Mouse (Mus musculus) heart, embryonic 16.5 days (tissue): ENCODE results near the gene Tango6. TPM values are rescaled to one million over a fixed set of nuclear protein-coding genes. Genes with fewer than 3 reads are reported as not detected.

ENCODE experiments used
- ATAC-seq: fragments of 200-750 bp; cut with Nextera tagmentation; replicated peaks from 2 replicates; pipeline ENCODE4 v1.8.0; 2017; ENCODE audit warnings: moderate number of reproducible peaks; ENCODE audit not compliant: insufficient read depth, low FRiP score; ENCODE audit errors: extremely low read depth
- H3K27ac ChIP-seq: fragments of 300-500 bp; sonication (generic); 2 replicates; pipeline ENCODE4 v1.5.1; 2014; ENCODE audit warnings: mild to moderate bottlenecking, low read length, control low read depth, moderate library complexity
- H3K27me3 ChIP-seq: fragments of 300-500 bp; sonication (generic); 2 replicates; pipeline ENCODE4 v1.6.1; 2014; ENCODE audit warnings: low read length, mixed read lengths; ENCODE audit not compliant: control insufficient read depth, insufficient read depth
- H3K36me3 ChIP-seq: fragments of 300-500 bp; sonication (generic); 2 replicates; pipeline ENCODE4 v1.6.1; 2014; ENCODE audit not compliant: control insufficient read depth, insufficient read depth
- H3K4me1 ChIP-seq: fragments of 300-500 bp; sonication (generic); 2 replicates; pipeline ENCODE4 v1.6.1; 2014; ENCODE audit warnings: low read length, mixed read lengths; ENCODE audit not compliant: control insufficient read depth, insufficient read depth
- H3K4me2 ChIP-seq: fragments of 300-500 bp; sonication (generic); 2 replicates; pipeline ENCODE4 v1.6.1; 2014; ENCODE audit warnings: low read depth, mild to moderate bottlenecking, control low read depth, low read length
- H3K4me3 ChIP-seq: fragments of 300-500 bp; sonication (generic); 2 replicates; pipeline ENCODE4 v1.5.1; 2014; ENCODE audit warnings: mild to moderate bottlenecking, control low read depth, low read length
- H3K9ac ChIP-seq: fragments of 300-500 bp; sonication (generic); 2 replicates; pipeline ENCODE4 v1.6.1; 2014; ENCODE audit warnings: low read length, control low read depth
- H3K9me3 ChIP-seq: fragments of 300-500 bp; sonication (generic); replicated peaks from 2 replicates; pipeline ENCODE4 v1.6.1; 2016; ENCODE audit warnings: low read length; ENCODE audit not compliant: control insufficient read depth
- WGBS: fragments of 180-500 bp; shearing (Covaris S2); extraction: QIAGEN DNeasy Blood & Tissue Kit; methylation state at CpG from one replicate; pipeline ENCODE4 v1.1.7; 2014; 5-methylcytosine and 5-hydroxymethylcytosine counted together
- polyA plus RNA-seq: library from polyadenylated mRNA; unstranded; fragments of >200 nt; fragmentation: Nextera tagmentation; extraction: Ambion mirVana; gene quantifications from 2 replicates; pipeline ENCODE4 v1.2.1, GENCODE M21; 2015

Tango6 gene
- polyA plus RNA-seq, 1 experiment from 2014 or later: 7.6 TPM

DNA sequence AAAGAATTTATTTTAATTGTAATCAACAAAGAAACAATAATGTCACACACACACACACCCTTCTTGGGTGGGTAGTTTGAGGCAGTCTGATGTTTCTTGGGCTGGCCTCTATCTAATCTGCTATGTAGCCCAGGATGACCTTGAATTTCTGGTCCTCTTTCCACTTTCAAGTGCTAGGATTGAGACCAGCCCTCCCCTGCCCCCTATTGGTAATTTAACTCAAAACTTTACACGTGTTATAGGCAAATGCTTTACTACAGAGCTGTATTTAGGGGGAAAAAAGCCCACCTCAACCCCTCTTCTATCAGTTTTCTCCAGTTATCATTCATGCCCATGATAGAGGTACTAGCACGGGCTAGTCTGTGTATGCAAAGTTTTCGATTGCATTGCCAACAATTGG is 37.9 kb upstream of the Tango6 start:
- 67% methylated on average over 3 of the region's 3 CpGs for WGBS
- Histone ChIP-seq H3K4me2 (no peak overlapping the region), H3K9me3 (no peaks in the 10 kb centered on the region), H3K27me3 (no peaks in the 10 kb centered on the region; the same call in 1 of the 2 replicates), H3K9ac (no peak overlapping the region), H3K4me1 (no peaks in the 10 kb centered on the region; the same call in 1 of the 2 replicates), H3K4me3 (no peak overlapping the region), H3K27ac (no peak overlapping the region), H3K36me3 (no peaks in the 10 kb centered on the region)
- no peak for ATAC-seq

DNA sequence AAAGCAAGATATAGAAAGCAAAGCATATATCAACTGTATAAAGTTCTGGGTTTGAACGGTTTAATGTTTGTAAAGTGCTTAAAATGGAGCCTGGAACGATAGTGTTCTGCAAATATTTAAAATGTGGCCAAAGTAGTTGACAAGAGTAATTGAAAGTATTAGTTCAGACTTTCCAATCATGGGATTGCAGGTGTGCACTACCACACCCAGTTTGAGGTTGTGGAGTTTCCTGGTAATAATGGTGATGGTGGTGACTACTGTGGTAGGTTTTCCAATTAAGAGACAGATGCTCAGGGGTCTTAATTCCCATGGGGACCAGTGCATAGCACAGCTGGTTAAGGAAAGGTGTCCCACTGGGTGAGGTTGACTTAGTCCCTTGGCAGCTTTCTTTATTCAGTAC is 36.7 kb upstream of the Tango6 start:
- Histone ChIP-seq H3K4me2 (no peak overlapping the region), H3K27me3 (no peaks in the 10 kb centered on the region; the same call in 1 of the 2 replicates), H3K9ac (no peak overlapping the region), H3K4me1 (no peaks in the 10 kb centered on the region; the same call in 1 of the 2 replicates), H3K9me3 (no peaks in the 10 kb centered on the region), H3K36me3 (no peaks in the 10 kb centered on the region), H3K4me3 (no peak overlapping the region), H3K27ac (no peak overlapping the region)
- 86% methylated on average over 2 of the region's 2 CpGs for WGBS
- no peak for ATAC-seq

DNA sequence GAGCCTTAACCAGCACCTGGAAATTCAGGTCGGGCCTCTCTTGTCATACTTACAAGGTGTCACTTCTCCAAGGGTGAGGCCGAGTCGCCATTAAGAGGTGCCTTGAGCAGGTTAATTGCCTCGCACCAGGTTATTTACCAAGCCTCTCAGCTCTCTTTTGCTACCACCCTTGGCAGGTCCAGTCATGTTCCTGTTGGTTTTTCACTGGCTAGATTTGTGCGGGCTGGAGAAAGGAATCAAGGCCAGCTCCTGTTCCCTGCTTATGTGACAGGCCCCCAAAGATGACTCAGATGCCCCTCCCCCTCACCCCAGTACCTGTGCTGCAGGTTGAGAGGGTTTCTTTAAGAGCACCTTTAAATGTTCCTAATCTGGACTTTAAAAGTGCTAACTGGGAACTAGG is 36.1 kb upstream of the Tango6 start:
- no peak for ATAC-seq
- 75% methylated on average over 5 of the region's 5 CpGs for WGBS

DNA sequence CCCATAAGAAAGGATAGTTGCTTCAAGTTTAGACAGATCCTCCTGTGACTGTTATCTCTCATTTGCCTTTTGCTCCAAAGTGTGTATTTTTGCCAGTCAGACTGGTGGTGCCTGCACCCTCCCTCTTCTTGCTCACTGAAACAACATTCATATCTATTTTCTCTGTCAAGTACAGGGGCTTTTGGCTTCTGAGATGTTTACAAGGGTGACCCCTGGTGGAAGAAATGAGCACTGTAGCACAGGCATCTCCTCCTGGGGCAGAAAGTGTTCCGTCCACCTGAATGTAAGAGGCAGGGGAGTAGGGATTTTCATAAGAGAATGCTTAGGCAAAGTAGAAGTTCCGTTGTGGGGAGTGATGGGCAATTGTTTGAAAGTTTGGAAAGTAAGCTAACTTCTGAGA is 35.5 kb upstream of the Tango6 start:
- H3K4me3 ChIP-seq: no peak overlapping the region
- no peaks in the 10 kb centered on the region for H3K36me3 ChIP-seq
- no peak overlapping the region for H3K9ac ChIP-seq
- ATAC-seq: no peak; the same call in 1 of the 2 replicates
- H3K9me3 ChIP-seq: no peaks in the 10 kb centered on the region
- no peaks in the 10 kb centered on the region; the same call in 1 of the 2 replicates for H3K4me1 ChIP-seq
- H3K27me3 ChIP-seq: no peaks in the 10 kb centered on the region; the same call in 1 of the 2 replicates
- 35% methylated on average over 2 of the region's 2 CpGs for WGBS
- no peak overlapping the region for H3K27ac ChIP-seq
- H3K4me2 ChIP-seq: no peak overlapping the region

More for the DNA sequence above, 36.1 kb upstream of the Tango6 start:
- Histone ChIP-seq H3K9me3 (no peaks in the 10 kb centered on the region), H3K4me1 (no peaks in the 10 kb centered on the region; the same call in 1 of the 2 replicates), H3K27ac (no peak overlapping the region), H3K27me3 (no peaks in the 10 kb centered on the region; the same call in 1 of the 2 replicates), H3K9ac (no peak overlapping the region), H3K36me3 (no peaks in the 10 kb centered on the region), H3K4me2 (no peak overlapping the region), H3K4me3 (no peak overlapping the region)

DNA sequence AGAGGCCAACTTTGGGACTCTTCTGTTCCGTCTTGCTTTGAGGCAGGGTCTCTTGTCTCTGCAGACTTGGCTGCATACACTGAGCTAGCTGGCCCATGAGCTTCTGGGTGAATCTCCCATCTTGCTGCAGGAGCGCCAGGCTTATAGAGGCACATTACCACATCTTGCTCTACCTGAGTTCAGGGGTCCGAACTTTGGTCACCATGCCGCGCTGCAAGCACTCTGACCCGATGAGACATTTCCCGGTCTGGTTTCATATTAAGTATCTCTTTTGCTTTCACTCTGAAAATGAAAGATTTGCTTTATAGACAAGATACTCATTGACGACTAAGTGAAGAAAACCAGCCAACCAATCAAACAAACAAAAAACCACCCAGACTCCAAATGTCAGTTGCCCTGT is 34.4 kb upstream of the Tango6 start:
- H3K27ac ChIP-seq: no peak overlapping the region
- no peak overlapping the region for H3K9ac ChIP-seq
- 91% methylated on average over 8 of the region's 8 CpGs for WGBS
- H3K36me3 ChIP-seq: no peaks in the 10 kb centered on the region
- H3K9me3 ChIP-seq: no peaks in the 10 kb centered on the region
- H3K27me3 ChIP-seq: no peaks in the 10 kb centered on the region; the same call in 1 of the 2 replicates
- H3K4me3 ChIP-seq: no peak overlapping the region
- H3K4me2 ChIP-seq: no peak overlapping the region
- no peaks in the 10 kb centered on the region; the same call in 1 of the 2 replicates for H3K4me1 ChIP-seq
- no peak for ATAC-seq

DNA sequence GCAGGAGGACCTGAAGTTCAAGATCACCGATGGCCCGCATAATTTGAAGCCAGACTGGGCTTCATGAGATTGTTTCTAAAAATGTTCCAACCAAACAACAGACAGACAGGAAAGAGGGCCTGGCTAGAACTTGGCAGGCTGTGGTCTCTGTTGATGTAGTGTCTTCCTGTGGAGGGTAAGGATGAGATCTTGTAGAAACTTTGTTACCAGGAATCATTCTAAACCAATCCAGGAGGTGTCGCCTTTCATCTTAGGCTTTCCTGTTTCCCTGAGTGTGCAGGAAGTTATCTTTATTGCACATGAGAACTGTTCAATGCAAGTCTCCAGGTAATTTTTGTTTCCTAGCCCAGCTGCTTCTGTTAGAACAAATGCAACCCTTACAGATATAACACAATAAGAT is 30.9 kb upstream of the Tango6 start:
- 55% methylated on average over 3 of the region's 3 CpGs for WGBS
- H3K9ac ChIP-seq: no peak overlapping the region
- no peak for ATAC-seq
- H3K4me1 ChIP-seq: no peaks in the 10 kb centered on the region; the same call in 1 of the 2 replicates
- H3K36me3 ChIP-seq: no peaks in the 10 kb centered on the region
- H3K9me3 ChIP-seq: no peaks in the 10 kb centered on the region
- no peak overlapping the region for H3K27ac ChIP-seq
- H3K27me3 ChIP-seq: no peaks in the 10 kb centered on the region; the same call in 1 of the 2 replicates
- H3K4me2 ChIP-seq: no peak overlapping the region
- no peak overlapping the region for H3K4me3 ChIP-seq

DNA sequence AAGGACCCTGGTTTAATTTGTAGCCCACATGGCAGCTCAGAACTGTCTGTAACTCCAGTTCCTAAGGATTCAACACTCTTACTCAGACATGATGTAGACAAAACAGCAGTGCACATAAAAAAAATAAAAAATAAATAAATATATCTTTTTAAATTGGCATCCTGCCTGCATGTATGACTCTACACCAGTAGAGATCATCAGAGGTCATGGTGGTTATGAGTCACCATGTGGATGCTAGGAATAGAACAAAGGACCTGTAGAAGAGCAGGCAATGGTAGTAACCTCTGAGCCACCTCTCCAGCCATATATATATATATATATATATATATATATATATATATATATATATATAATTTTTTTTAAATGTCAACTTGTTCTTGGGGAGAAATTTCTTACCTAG is 26.8 kb upstream of the Tango6 start:
- no peak for ATAC-seq
- no peaks in the 10 kb centered on the region for H3K36me3 ChIP-seq
- H3K9ac ChIP-seq: no peak overlapping the region
- no peak overlapping the region for H3K27ac ChIP-seq
- H3K27me3 ChIP-seq: no peaks in the 10 kb centered on the region
- no peaks in the 10 kb centered on the region for H3K9me3 ChIP-seq
- H3K4me1 ChIP-seq: no peaks in the 10 kb centered on the region
- H3K4me2 ChIP-seq: no peak overlapping the region
- H3K4me3 ChIP-seq: no peak overlapping the region

DNA sequence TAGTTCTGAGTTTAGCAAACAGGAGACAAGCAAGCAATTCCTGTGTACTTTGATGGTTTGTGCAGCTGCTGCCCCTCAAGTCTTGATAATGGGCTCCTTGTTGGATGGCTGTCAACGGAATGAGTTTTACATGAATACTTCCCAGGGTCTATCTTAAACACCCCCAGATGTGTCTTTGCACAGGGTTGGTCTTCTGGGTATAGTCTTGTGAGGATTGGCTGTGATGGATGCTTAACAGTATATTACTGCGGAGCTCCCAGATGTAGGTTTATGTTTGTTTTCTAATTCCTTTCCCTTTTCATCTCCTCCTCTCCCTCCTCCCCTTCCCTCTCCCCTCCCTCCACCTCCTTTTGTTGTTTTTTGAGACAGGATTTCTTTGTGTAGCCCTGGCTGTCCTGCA is 10.1 kb upstream of the Tango6 start:
- no peak overlapping the region for H3K27ac ChIP-seq
- no peak overlapping the region for H3K4me3 ChIP-seq
- H3K4me1 ChIP-seq: no peaks in the 10 kb centered on the region
- 55% methylated on average over 2 of the region's 2 CpGs for WGBS
- H3K4me2 ChIP-seq: no peak overlapping the region
- no peaks in the 10 kb centered on the region for H3K27me3 ChIP-seq
- H3K9me3 ChIP-seq: no peaks in the 10 kb centered on the region
- no peak for ATAC-seq
- no peaks in the 10 kb centered on the region for H3K36me3 ChIP-seq
- H3K9ac ChIP-seq: no peak overlapping the region

DNA sequence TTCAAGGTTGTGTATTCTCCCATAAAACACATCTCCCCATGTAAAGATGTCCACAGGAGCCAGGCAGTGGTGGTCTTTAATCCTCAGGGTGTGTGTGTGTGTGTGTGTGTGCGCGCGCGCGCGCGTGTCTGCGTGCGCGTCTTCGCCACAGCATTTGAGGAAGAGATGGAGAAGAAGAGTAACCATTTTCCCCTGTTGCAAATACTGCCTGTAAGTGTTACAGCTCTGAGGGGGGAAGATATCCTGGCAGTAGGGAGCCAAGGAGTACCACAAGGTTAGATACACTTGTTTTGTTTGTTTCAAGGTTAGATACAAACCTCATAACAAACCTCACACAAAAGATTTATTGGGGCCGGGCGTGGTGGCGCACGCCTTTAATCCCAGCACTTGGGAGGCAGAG is 8.6 kb upstream of the Tango6 start:
- Histone ChIP-seq H3K36me3 (no peaks in the 10 kb centered on the region), H3K27me3 (no peaks in the 10 kb centered on the region), H3K27ac (no peak overlapping the region), H3K4me2 (no peak overlapping the region), H3K9me3 (no peaks in the 10 kb centered on the region), H3K4me1 (no peaks in the 10 kb centered on the region), H3K9ac (no peak overlapping the region), H3K4me3 (no peak overlapping the region)
- 97% methylated on average over 15 of the region's 15 CpGs for WGBS
- no peak for ATAC-seq
